In genomic region chr2:37452376-37452760, GRCm38 (mm10) we compare ENCODE assay signal across 7 mouse cellular contexts. TPM values are rescaled to one million over a fixed set of nuclear protein-coding genes. Genes with fewer than 3 reads are reported as not detected.
DNase-seq lines count a peak whose midpoint lies in the region; ATAC-seq and TF ChIP-seq lines count a peak whose summit lies in the region.

No protein-coding gene starts in this region.

- H3K36me3 ChIP-seq in lung, embryonic 14.5 days (ENCODE audit: insufficient read depth): no peaks in the 10 kb centered on the region
- no peaks in the 10 kb centered on the region for H3K36me3 ChIP-seq in embryonic facial prominence, embryonic 12.5 days
- H3K36me3 ChIP-seq in hindbrain, embryonic 12.5 days: no peaks in the 10 kb centered on the region
- no peaks in the 10 kb centered on the region for H3K36me3 ChIP-seq in midbrain, embryonic 13.5 days

- WGBS in lung, embryonic 14.5 days: 1% methylated on average over 21 of the region's 24 CpGs
- 1% methylated on average over 23 of the region's 24 CpGs for WGBS in embryonic facial prominence, embryonic 12.5 days
- 0% methylated on average over 6 of the region's 24 CpGs for WGBS in hindbrain, embryonic 12.5 days
- under 1% methylated on average over 24 of the region's 24 CpGs for WGBS in midbrain, embryonic 13.5 days

- no peaks in the 10 kb centered on the region for H3K9me3 ChIP-seq in lung, embryonic 14.5 days (ENCODE audit: low read depth, low read length)
- no peaks in the 10 kb centered on the region for H3K9me3 ChIP-seq in embryonic facial prominence, embryonic 12.5 days
- no peaks in the 10 kb centered on the region for H3K9me3 ChIP-seq in hindbrain, embryonic 12.5 days (replicated peaks)
- H3K9me3 ChIP-seq in midbrain, embryonic 13.5 days: no peaks in the 10 kb centered on the region

- H3K27ac ChIP-seq in lung, embryonic 14.5 days (ENCODE audit: low read depth): peak overlapping the region; percentile 89
- H3K27ac ChIP-seq in embryonic facial prominence, embryonic 12.5 days: peak overlapping the region; percentile 82
- H3K27ac ChIP-seq in hindbrain, embryonic 12.5 days: peak overlapping the region; percentile 89
- H3K27ac ChIP-seq in midbrain, embryonic 13.5 days: peak overlapping the region; percentile 83

- H3K9ac ChIP-seq in lung, embryonic 14.5 days: peak overlapping the region; percentile 90
- H3K9ac ChIP-seq in embryonic facial prominence, embryonic 12.5 days: peak overlapping the region; percentile 93
- peak overlapping the region; percentile 96 for H3K9ac ChIP-seq in hindbrain, embryonic 12.5 days
- peak overlapping the region; percentile 90 for H3K9ac ChIP-seq in midbrain, embryonic 13.5 days (replicated peaks)

- TF ChIP-seq CTCF in lung, embryonic 14.5 days (IDR thresholded peaks at IDR 0.05; ENCODE audit: low read depth): no peak

- H3K27me3 ChIP-seq in lung, embryonic 14.5 days (ENCODE audit: insufficient read depth, low read length): no peaks in the 10 kb centered on the region
- H3K27me3 ChIP-seq in embryonic facial prominence, embryonic 12.5 days: no peaks in the 10 kb centered on the region
- H3K27me3 ChIP-seq in hindbrain, embryonic 12.5 days: no peaks in the 10 kb centered on the region
- H3K27me3 ChIP-seq in midbrain, embryonic 13.5 days: no peaks in the 10 kb centered on the region

- DNase-seq in lung, embryonic 14.5 days: peak; percentile 56
- DNase-seq in lung, postnatal 10 days: no peak
- DNase-seq in embryo, embryonic 11 days: no peak
- DNase-seq in gastrocnemius, adult 8-10 months (ENCODE audit: low spot score in 2 of 2): no peak

- 0 out of 2 replicates have a peak, but pooled peaks cover 5% of the 10 kb centered on the region for H3K4me1 ChIP-seq in lung, embryonic 14.5 days (ENCODE audit: insufficient read depth)
- peaks cover 6% of the 10 kb centered on the region for H3K4me1 ChIP-seq in embryonic facial prominence, embryonic 12.5 days
- H3K4me1 ChIP-seq in hindbrain, embryonic 12.5 days: peaks cover 13% of the 10 kb centered on the region
- H3K4me1 ChIP-seq in midbrain, embryonic 13.5 days (replicated peaks): peaks cover 19% of the 10 kb centered on the region

- ATAC-seq in lung, embryonic 14.5 days (ENCODE audit: insufficient read depth): peak; percentile 93
- peak; percentile 84 for ATAC-seq in embryonic facial prominence, embryonic 12.5 days (ENCODE audit: insufficient number of reproducible peaks, insufficient read depth, low FRiP score, low TSS enrichment)
- ATAC-seq in hindbrain, embryonic 12.5 days (ENCODE audit: low FRiP score): peak; percentile 91
- peak; percentile 89 for ATAC-seq in midbrain, embryonic 13.5 days

- H3K4me2 ChIP-seq in lung, embryonic 14.5 days: peak overlapping the region; percentile 72
- peak overlapping the region; percentile 84 for H3K4me2 ChIP-seq in embryonic facial prominence, embryonic 12.5 days (replicated peaks)
- peak overlapping the region; percentile 91 for H3K4me2 ChIP-seq in hindbrain, embryonic 12.5 days (replicated peaks)
- H3K4me2 ChIP-seq in midbrain, embryonic 13.5 days (replicated peaks): peak overlapping the region; percentile 74

- H3K4me3 ChIP-seq in lung, embryonic 14.5 days (ENCODE audit: low read depth, low read length): peak overlapping the region; percentile 91
- peak overlapping the region; percentile 92 for H3K4me3 ChIP-seq in embryonic facial prominence, embryonic 12.5 days
- peak overlapping the region; percentile 95 for H3K4me3 ChIP-seq in hindbrain, embryonic 12.5 days
- peak overlapping the region; percentile 71 for H3K4me3 ChIP-seq in midbrain, embryonic 13.5 days (replicated peaks)

RNA-seq across cellular contexts. Expression of gene Rabgap1, which starts 9.3 kb away (rescaled TPM):
- polyA plus RNA-seq in lung, embryonic 14.5 days (2014; fragmentation: Nextera tagmentation; extraction: Ambion mirVana): 50.6 and 52.8 TPM in 2 replicates
- polyA plus RNA-seq in embryonic facial prominence, embryonic 12.5 days (2016; fragmentation: Nextera tagmentation; extraction: Ambion mirVana): 63.2 and 65.1 TPM in 2 replicates
- polyA plus RNA-seq in hindbrain, embryonic 12.5 days (2016; fragmentation: Nextera tagmentation; extraction: Ambion mirVana): 66.8 and 70.0 TPM in 2 replicates
- polyA plus RNA-seq in midbrain, embryonic 13.5 days (2015; fragmentation: Nextera tagmentation; extraction: Ambion mirVana): 60.2 and 67.7 TPM in 2 replicates
- total RNA-seq in gastrocnemius, adult 8-10 months (2022): 10 to 100 TPM; 29.6 to 34.5 (median 31.0) TPM

RNA-seq across cellular contexts. Expression of gene Zbtb6, which starts 9.4 kb away (rescaled TPM):
- polyA plus RNA-seq in lung, embryonic 14.5 days (2014; fragmentation: Nextera tagmentation; extraction: Ambion mirVana): 4.0 and 4.3 TPM in 2 replicates
- 8.1 and 8.7 TPM in 2 replicates for polyA plus RNA-seq in embryonic facial prominence, embryonic 12.5 days (2016; fragmentation: Nextera tagmentation; extraction: Ambion mirVana)
- polyA plus RNA-seq in hindbrain, embryonic 12.5 days (2016; fragmentation: Nextera tagmentation; extraction: Ambion mirVana): 11.0 and 11.8 TPM in 2 replicates
- 15.9 TPM in 2 replicates for polyA plus RNA-seq in midbrain, embryonic 13.5 days (2015; fragmentation: Nextera tagmentation; extraction: Ambion mirVana)
- 1 to 10 TPM; 2.3 to 3.8 (median 3.5) TPM for total RNA-seq in gastrocnemius, adult 8-10 months (2022)

RNA-seq across cellular contexts. Expression of gene Zbtb26, which starts 9.4 kb away (rescaled TPM):
- polyA plus RNA-seq in lung, embryonic 14.5 days (2014; fragmentation: Nextera tagmentation; extraction: Ambion mirVana): 8.7 and 9.1 TPM in 2 replicates
- 10.5 and 12.4 TPM in 2 replicates for polyA plus RNA-seq in embryonic facial prominence, embryonic 12.5 days (2016; fragmentation: Nextera tagmentation; extraction: Ambion mirVana)
- 12.1 and 12.2 TPM in 2 replicates for polyA plus RNA-seq in hindbrain, embryonic 12.5 days (2016; fragmentation: Nextera tagmentation; extraction: Ambion mirVana)
- polyA plus RNA-seq in midbrain, embryonic 13.5 days (2015; fragmentation: Nextera tagmentation; extraction: Ambion mirVana): 9.7 and 9.9 TPM in 2 replicates
- total RNA-seq in gastrocnemius, adult 8-10 months (2022): 1 to 10 TPM; 3.3 to 5.3 (median 4.2) TPM

RNA-seq across cellular contexts. Expression of gene Rc3h2, which starts 29.7 kb away (rescaled TPM):
- 16.7 and 16.9 TPM in 2 replicates for polyA plus RNA-seq in lung, embryonic 14.5 days (2014; fragmentation: Nextera tagmentation; extraction: Ambion mirVana)
- polyA plus RNA-seq in embryonic facial prominence, embryonic 12.5 days (2016; fragmentation: Nextera tagmentation; extraction: Ambion mirVana): 22.9 and 23.1 TPM in 2 replicates
- polyA plus RNA-seq in hindbrain, embryonic 12.5 days (2016; fragmentation: Nextera tagmentation; extraction: Ambion mirVana): 34.2 and 35.0 TPM in 2 replicates
- polyA plus RNA-seq in midbrain, embryonic 13.5 days (2015; fragmentation: Nextera tagmentation; extraction: Ambion mirVana): 26.1 and 28.0 TPM in 2 replicates
- total RNA-seq in gastrocnemius, adult 8-10 months (2022): 10 to 100 TPM; 32.4 to 67.5 (median 43.8) TPM
